Mouse (Mus musculus) liver, postnatal 0 days (tissue): ENCODE measurements around the gene Filip1.

ENCODE experiments used
- CTCF ChIP-seq: sonication (generic); IDR thresholded peaks from 2 replicates; pipeline ENCODE4 v1.5.1; 2016; ENCODE audit warnings: antibody characterized with exemption, low read depth
- EP300 ChIP-seq: IDR thresholded peaks from 2 replicates; pipeline ENCODE4 v1.6.1; 2016; ENCODE audit warnings: antibody characterized with exemption, low read depth, mild to moderate bottlenecking

- no peak for TF ChIP-seq EP300
- no peak for TF ChIP-seq CTCF
Observed at GRCm38 (mm10) chr9:79883139-79883538, 129.5 kb downstream of the Filip1 start.
